Mouse (Mus musculus) megakaryocyte, embryonic 14.5 days (primary cell): ENCODE measurements around the gene Aarsd1.

Experiments
- FLI1 ChIP-seq: IDR thresholded peaks from 2 replicates; pipeline ENCODE4 v1.6.1; 2012; ENCODE audit warnings: low read length, inconsistent platforms, mixed read lengths
- GATA1 ChIP-seq: IDR thresholded peaks from 3 replicates; pipeline ENCODE4 v1.6.1; 2012; ENCODE audit warnings: mixed read lengths, low read length, inconsistent platforms, borderline replicate concordance

GRCm38 (mm10) chr11:101433396-101433795, 16.0 kb upstream of the Aarsd1 start:
- TF ChIP-seq FLI1: no peak
- TF ChIP-seq GATA1: no peak
